Mouse (Mus musculus) common myeloid progenitor, adult 5-6 weeks (primary cell): ENCODE data around the gene Klhdc1. TPM values are rescaled to one million over a fixed set of nuclear protein-coding genes. Genes with fewer than 3 reads are reported as not detected.
A peak's percentile ranks its signal among the peaks of the same experiment; 100 is the strongest.

Experiments
- ATAC-seq: replicated peaks from 2 replicates; pipeline ENCODE4 v1.8.0; 2016; ENCODE audit warnings: low read depth, mild to moderate bottlenecking, moderate TSS enrichment, inconsistent platforms; ENCODE audit not compliant: poor library complexity, severe bottlenecking
- total RNA-seq: library from RNA; stranded (forward); fragments of 200-1000, 187-1606 nt; gene quantifications from 2 replicates; pipeline ENCODE4 v1.2.3, GENCODE M21; 2017

Klhdc1 gene
- total RNA-seq: 7.8 and 9.2 TPM in 2 replicates

- ATAC-seq: no peak
These were observed at the start of gene Klhdc1 for GRCm38 (mm10) chr12:69240876-69241275. Gene Klhdc1 (plus strand): TSS chr12:69241176.

- ATAC-seq: no peak
These were observed 49.6 kb upstream of the Klhdc1 start for GRCm38 (mm10) chr12:69191396-69191795.

DNA sequence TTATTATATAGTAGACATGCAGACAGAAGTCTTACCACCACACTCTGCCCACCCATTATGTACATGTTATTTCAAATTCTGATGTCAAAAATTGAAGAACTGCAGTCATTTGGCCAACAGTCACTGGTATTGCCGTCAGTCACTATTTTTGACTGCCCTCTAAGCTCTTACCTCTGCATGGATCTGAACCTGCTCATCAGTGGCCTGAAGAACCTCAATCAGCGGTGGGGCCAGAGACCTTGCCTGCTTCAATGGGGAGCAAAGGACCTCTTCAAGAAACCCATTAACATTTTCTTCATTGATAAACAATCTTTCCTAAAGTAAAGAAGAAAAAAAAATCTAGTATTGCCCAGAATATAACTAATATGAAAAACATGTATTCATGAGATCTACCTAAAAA is 48.3 kb upstream of the Klhdc1 start:
- ATAC-seq: no peak

DNA sequence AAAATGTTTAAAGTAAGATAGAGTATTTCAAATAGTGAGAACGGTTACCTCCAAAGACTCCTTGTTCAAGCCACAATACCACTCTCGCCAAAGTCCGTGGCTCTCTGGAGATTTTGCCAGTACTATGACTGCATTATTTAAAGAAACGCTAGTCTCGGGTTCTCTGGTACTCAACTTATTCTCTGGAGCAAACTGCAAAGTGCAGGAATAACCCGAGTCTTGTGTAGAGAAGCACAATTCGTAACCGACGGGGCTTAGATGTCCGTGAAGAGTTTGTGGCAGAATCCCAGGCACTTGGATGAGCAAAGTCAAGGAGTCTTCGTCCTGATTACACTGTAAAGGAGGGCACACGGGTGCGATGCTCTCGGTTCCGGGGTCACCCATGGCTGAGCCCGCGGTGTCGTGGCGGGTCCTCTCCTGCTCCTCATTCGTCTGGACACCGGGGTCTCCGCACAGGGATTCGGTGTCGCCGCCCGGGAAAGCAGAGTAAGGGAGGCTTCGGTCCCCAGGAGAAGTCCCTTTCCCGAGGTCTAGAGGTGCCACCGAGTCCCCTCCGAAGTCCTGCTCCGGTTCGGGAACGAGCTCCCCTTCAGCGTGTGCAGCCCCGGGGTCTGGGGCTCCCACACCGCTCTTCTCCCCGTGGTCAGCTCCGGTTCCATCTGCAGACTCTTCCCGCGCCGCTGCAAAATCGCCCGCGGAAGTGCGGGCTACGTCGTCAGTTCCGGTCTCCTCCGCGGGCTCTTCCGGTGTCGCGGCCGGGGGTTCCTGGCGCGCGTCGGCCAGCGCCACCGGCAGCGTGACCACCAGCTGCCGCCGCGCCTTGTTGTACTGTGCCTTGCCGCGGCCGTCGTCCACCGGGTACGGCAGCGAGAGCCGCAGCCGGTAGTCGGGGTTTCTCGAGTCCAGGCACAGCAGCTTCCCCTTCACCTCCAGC is 44.3 kb upstream of the Klhdc1 start, which contains the start of gene Gm49383:
Gene Gm49383 (minus strand): TSS at position 661 of the 934 bp plus-strand sequence.
- peak; percentile 78 for ATAC-seq

GRCm38 (mm10) chr12:69197378-69198163 is 43.4 kb upstream of the Klhdc1 start:
- ATAC-seq: peak; percentile 57

DNA sequence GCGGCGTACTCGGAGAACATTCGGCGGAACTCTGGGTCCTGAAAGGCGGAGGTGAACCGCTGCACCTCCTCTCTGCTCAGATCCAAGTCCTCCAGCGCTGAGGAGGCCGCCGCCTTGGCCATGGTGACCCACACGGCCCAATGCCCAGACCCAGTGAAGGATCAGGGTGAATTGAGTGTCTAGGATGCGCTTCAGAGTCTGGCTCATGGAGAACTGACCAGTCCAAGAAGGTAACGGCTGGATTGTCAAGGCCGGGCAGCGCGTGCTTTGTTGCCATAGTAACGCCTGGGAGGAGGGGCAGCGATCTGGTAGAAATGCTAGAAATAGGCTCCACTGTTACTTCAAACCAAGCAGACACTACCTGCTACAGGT is 42.8 kb upstream of the Klhdc1 start, which contains the start of gene Dnaaf2:
Gene Dnaaf2 (minus strand): TSS at position 266 of the 372 bp plus-strand sequence.
- peak; percentile 45 for ATAC-seq

GRCm38 (mm10) chr12:69198985-69199384 is 42.0 kb upstream of the Klhdc1 start:
- no peak for ATAC-seq

- no peak for ATAC-seq
These were observed 36.7 kb upstream of the Klhdc1 start, which contains the start of gene Gm49384 for GRCm38 (mm10) chr12:69204052-69204833. Gene Gm49384 (minus strand): TSS chr12:69204267.

DNA sequence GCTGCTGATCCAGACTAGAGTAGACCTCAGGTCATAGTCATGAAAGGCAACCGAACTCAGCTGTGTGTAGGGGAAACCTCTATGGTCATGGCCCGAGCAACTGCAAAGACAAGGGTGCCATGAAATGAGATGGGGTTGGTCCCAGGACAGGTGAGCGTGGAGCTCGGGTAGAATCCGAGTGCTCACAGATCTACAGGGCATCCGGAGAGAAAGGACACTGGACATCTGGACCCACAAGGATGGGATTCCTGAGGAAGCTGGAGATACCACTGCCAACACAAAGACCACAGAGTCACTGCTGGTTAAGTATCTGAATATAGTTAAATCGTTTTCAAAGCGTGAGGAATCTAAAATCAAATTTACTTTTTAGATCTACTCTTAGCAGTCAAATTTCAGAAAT is 33.6 kb upstream of the Klhdc1 start:
- no peak for ATAC-seq

DNA sequence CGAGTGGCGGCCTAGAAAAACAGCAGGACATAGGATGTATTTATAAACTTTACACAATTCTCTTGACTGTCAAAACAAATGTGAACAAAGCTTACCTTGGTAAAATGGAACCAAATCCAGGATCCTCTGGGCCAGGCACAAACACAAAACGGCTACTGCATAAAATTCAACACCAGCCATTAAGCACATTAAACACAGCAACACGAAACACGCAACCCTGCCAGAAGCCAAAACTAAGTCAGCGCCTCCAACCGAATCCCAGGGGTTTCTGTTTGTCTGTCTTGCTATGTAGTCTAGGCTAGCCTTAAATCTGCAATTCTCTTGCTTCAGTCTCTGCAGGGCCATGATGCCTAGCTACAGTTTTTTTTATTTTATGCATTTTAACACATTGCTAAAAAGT is 33.0 kb upstream of the Klhdc1 start:
- no peak for ATAC-seq

DNA sequence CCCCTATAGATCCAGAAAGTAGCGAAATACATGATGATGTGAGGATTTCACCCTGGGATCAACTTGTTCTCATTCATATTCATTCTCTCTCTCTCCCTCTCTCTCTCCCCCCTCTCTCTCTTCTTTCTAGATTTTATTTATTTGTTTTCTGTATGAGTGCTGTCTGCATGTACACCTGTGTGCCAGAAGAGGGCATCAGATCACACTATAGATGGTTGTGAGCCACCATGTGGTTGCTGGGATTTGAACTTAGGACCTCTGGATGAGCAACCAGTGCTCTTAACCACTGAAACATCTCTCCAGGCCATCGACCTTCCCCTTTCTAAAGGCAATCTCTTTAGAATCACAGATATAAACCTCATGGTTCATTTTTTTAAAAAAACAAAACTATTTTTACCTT is 32.5 kb upstream of the Klhdc1 start:
- no peak for ATAC-seq

DNA sequence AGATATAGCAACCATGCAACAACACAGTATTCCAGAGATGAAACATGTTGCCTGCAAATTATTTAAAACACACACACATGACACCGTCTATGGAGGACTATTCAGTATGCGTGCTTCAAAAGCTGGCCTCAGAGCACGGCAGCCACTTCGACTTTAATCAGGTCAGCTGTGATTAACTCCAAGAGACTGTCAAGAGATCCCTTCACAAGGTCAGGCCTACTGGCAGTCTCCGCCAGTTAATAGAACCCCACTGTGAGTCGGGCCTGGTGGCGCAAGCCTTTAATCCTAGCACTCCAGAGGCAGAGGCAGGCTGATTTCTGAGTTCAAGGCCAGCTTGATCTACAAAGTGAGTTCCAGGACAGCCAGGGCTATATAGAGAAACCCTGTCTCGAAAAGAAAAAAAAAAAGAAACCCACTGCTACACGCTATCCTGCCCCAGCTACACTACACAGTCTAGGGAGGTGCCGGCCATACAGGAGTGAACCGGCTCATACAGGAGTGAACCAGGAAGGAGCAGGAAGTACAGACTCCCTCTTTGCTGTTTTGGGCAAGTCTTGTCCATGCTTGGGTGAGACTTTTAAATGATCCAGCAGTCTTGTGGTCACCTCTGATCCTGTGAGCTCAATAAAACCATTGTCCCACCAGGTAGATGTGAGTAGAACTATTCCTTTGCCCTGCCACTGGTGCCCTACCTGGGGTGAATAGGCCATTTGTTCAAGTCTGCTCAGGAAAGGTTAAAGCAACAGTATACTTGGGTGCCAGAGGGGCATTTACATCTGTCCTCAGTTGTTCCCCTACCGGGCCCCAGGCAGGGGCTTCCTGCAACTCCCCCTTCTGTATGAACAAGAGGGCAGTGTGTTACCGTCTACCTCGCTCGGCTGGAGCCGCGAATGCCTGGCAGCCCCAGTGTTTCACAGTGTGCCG is 30.7 kb upstream of the Klhdc1 start:
- ATAC-seq: no peak

GRCm38 (mm10) chr12:69211057-69211456 is 29.9 kb upstream of the Klhdc1 start:
- no peak for ATAC-seq

- ATAC-seq: no peak
These were observed 27.7 kb upstream of the Klhdc1 start for GRCm38 (mm10) chr12:69213186-69213777.

DNA sequence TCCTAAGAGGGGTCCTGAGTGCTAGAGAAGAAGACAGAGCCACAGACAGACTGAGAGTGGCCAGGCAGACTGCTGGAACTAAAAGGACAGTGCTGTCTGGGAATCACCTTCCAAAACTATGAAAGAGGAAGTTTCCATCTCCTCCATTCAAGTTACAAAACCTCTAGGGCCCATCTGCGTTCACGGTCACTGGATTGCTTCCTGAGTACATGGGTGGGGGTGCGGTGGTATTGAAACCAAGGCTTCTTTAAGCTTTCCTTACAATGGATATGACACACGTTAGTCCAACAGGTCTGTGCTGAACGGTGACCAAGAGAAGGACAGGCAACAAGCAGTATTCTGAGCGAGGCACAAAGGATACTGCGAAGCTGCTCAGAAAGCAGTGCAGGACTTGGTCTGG is 26.6 kb upstream of the Klhdc1 start:
- ATAC-seq: peak; percentile 69

- ATAC-seq: no peak
These were observed 25.8 kb upstream of the Klhdc1 start for GRCm38 (mm10) chr12:69215000-69215785.

GRCm38 (mm10) chr12:69216587-69216986 is 24.4 kb upstream of the Klhdc1 start:
- no peak for ATAC-seq
